Mouse (Mus musculus) monocyte, adult 2 months (primary cell): ENCODE measurements around the gene Bcl6b.

Experiments
- DNase-seq, 2 experiments: peaks; one replicate each; pipeline ENCODE4 v3.0.0; 2022; ENCODE audit warnings: low spot score in 2 of 2, low read depth in 1 of 2

The Bcl6b gene

GRCm38 (mm10) chr11:70213736-70214135, 15.9 kb downstream of the Bcl6b start:
- no peak for DNase-seq

GRCm38 (mm10) chr11:70212896-70213295, 16.7 kb downstream of the Bcl6b start:
- DNase-seq, result peak in 1 of 2 experiments; percentile 56

GRCm38 (mm10) chr11:70212423-70212822, 17.2 kb downstream of the Bcl6b start, which contains the start of gene Slc16a11:
Slc16a11 (plus strand) TSS chr11:70212752.
- no peak for DNase-seq

- DNase-seq, result no peak
Observed at GRCm38 (mm10) chr11:70211972-70212371, 17.6 kb downstream of the Bcl6b start.

GRCm38 (mm10) chr11:70210681-70211080, 18.9 kb downstream of the Bcl6b start:
- DNase-seq, result no peak

GRCm38 (mm10) chr11:70208778-70209388, 20.7 kb downstream of the Bcl6b start:
- DNase-seq, result no peak

- no peak for DNase-seq
Observed at GRCm38 (mm10) chr11:70207283-70207682, 22.3 kb downstream of the Bcl6b start.

- no peak for DNase-seq
Observed at GRCm38 (mm10) chr11:70206801-70207200, 22.8 kb downstream of the Bcl6b start.

- peak in 1 of 2 experiments; percentile 68 for DNase-seq
Observed at GRCm38 (mm10) chr11:70201691-70202090, 27.9 kb downstream of the Bcl6b start.

- DNase-seq, result no peak
Observed at GRCm38 (mm10) chr11:70200036-70200608, 29.5 kb downstream of the Bcl6b start.

- no peak for DNase-seq
Observed at GRCm38 (mm10) chr11:70199107-70199506, 30.5 kb downstream of the Bcl6b start.

GRCm38 (mm10) chr11:70198332-70198731, 31.3 kb downstream of the Bcl6b start:
- DNase-seq, result no peak

- no peak for DNase-seq
Observed at GRCm38 (mm10) chr11:70193354-70194285, 36.0 kb downstream of the Bcl6b start.

GRCm38 (mm10) chr11:70192157-70192556, 37.4 kb downstream of the Bcl6b start:
- DNase-seq, result no peak

- no peak for DNase-seq
Observed at GRCm38 (mm10) chr11:70191188-70191587, 38.4 kb downstream of the Bcl6b start.

- no peak for DNase-seq
Observed at GRCm38 (mm10) chr11:70189319-70190134, 40.1 kb downstream of the Bcl6b start.

GRCm38 (mm10) chr11:70185120-70185519, 44.5 kb downstream of the Bcl6b start:
- no peak for DNase-seq

GRCm38 (mm10) chr11:70180496-70180895, 49.1 kb downstream of the Bcl6b start:
- DNase-seq, result no peak

- no peak for DNase-seq
Observed at GRCm38 (mm10) chr11:70179401-70179800, 50.2 kb downstream of the Bcl6b start.

GRCm38 (mm10) chr11:70178756-70179155, 50.8 kb downstream of the Bcl6b start:
- DNase-seq, result no peak

- DNase-seq, result no peak
Observed at GRCm38 (mm10) chr11:70178311-70178710, 51.3 kb downstream of the Bcl6b start.
